Mouse (Mus musculus) adrenal gland, postnatal 4 days (tissue): Measurements from ENCODE around the gene Gm20388. TPM values are rescaled to one million over a fixed set of nuclear protein-coding genes. Genes with fewer than 3 reads are reported as not detected.

Experiments
- DNase-seq, 2 experiments: peaks; one replicate each; pipeline ENCODE4 v3.0.0; 2021 to 2022; ENCODE audit warnings: low spot score in 2 of 2, mixed read lengths in 2 of 2
- total RNA-seq, 2 experiments: library from RNA; stranded (reverse); gene quantifications; 2 replicates each; pipeline ENCODE4 v1.2.3; 2021

Gene Gm20388
- total RNA-seq, 2 experiments from 2014 or later, result 8.8 TPM; not detected in 1

GRCm38 (mm10) chr8:124180681-124181445, 4270.2 kb downstream of the Gm20388 start:
- no peak for DNase-seq

- DNase-seq, result no peak
These were observed 4271.1 kb downstream of the Gm20388 start for GRCm38 (mm10) chr8:124181751-124182150.

GRCm38 (mm10) chr8:124182224-124182623, 4271.6 kb downstream of the Gm20388 start:
- peak in 1 of 2 experiments; percentile 37 for DNase-seq

GRCm38 (mm10) chr8:124184078-124184477, 4273.4 kb downstream of the Gm20388 start:
- no peak for DNase-seq

- no peak for DNase-seq
These were observed 4273.9 kb downstream of the Gm20388 start for GRCm38 (mm10) chr8:124184507-124184906.

- DNase-seq, result no peak
These were observed 4274.4 kb downstream of the Gm20388 start for GRCm38 (mm10) chr8:124185081-124185480.

GRCm38 (mm10) chr8:124190388-124190787, 4279.7 kb downstream of the Gm20388 start:
- DNase-seq, result no peak

GRCm38 (mm10) chr8:124192242-124192641, 4281.6 kb downstream of the Gm20388 start:
- no peak for DNase-seq

- DNase-seq, result peak in 1 of 2 experiments; percentile 12
These were observed 4282.3 kb downstream of the Gm20388 start for GRCm38 (mm10) chr8:124192976-124193375.

- DNase-seq, result no peak
These were observed 4283.4 kb downstream of the Gm20388 start for GRCm38 (mm10) chr8:124193992-124194391.

GRCm38 (mm10) chr8:124196195-124196594, 4285.6 kb downstream of the Gm20388 start:
- DNase-seq, result no peak

GRCm38 (mm10) chr8:124196797-124197196, 4286.2 kb downstream of the Gm20388 start:
- no peak for DNase-seq

GRCm38 (mm10) chr8:124198230-124198629, 4287.6 kb downstream of the Gm20388 start:
- DNase-seq, result no peak

GRCm38 (mm10) chr8:124200400-124200799, 4289.8 kb downstream of the Gm20388 start:
- DNase-seq, result no peak

- no peak for DNase-seq
These were observed 4291.1 kb downstream of the Gm20388 start for GRCm38 (mm10) chr8:124201706-124202105.

GRCm38 (mm10) chr8:124202895-124203294, 4292.3 kb downstream of the Gm20388 start:
- DNase-seq, result no peak

GRCm38 (mm10) chr8:124204001-124204601, 4293.5 kb downstream of the Gm20388 start:
- no peak for DNase-seq

GRCm38 (mm10) chr8:124212148-124212547, 4301.5 kb downstream of the Gm20388 start:
- DNase-seq, result no peak

- DNase-seq, result no peak
These were observed 4306.3 kb downstream of the Gm20388 start for GRCm38 (mm10) chr8:124216951-124217350.

- no peak for DNase-seq
These were observed 4319.2 kb downstream of the Gm20388 start for GRCm38 (mm10) chr8:124229883-124230282.

- no peak for DNase-seq
These were observed 4320.0 kb downstream of the Gm20388 start for GRCm38 (mm10) chr8:124230496-124231175.

GRCm38 (mm10) chr8:124231176-124231484, 4320.5 kb downstream of the Gm20388 start, which contains the start of gene Galnt2:
Gene Galnt2 (plus strand): TSS chr8:124231391.
- peak; percentile 70 to 79 for DNase-seq
